ENCODE assay signal across 9 mouse cellular contexts in genomic region chr5:113800280-113800679, GRCm38 (mm10). TPM values are rescaled to one million over a fixed set of nuclear protein-coding genes. Genes with fewer than 3 reads are reported as not detected.
A peak's percentile ranks its signal among the peaks of the same experiment; 100 is the strongest.
DNase-seq lines count a peak whose midpoint lies in the region; ATAC-seq and TF ChIP-seq lines count a peak whose summit lies in the region.
"Had no signal": no experiment of that assay in that cellular context is flagged by ENCODE, and none has a peak within 500 bp of the region (broad histone marks: within the 10 kb centered on the region; RNA-seq: fewer than 3 reads in every experiment).

TSS of gene Tmem119 (minus strand) at chr5:113800516.

- TF ChIP-seq CTCF in lung, embryonic 14.5 days (IDR thresholded peaks at IDR 0.05; ENCODE audit: low read depth) = no peak
- no peak for TF ChIP-seq CTCF in small intestine, adult 2 months (IDR thresholded peaks at IDR 0.05; ENCODE audit: extremely low read depth, insufficient read length, insufficient replicate concordance, low read depth, low read length)

- TF ChIP-seq POLR2A in small intestine, adult 2 months (IDR thresholded peaks at IDR 0.05; ENCODE audit: low read depth, low read length) = no peak

- no peak for DNase-seq in layer of hippocampus, adult 8-10 months (ENCODE audit: low spot score in 2 of 2)
- DNase-seq in layer of hippocampus, adult 9-10 months (ENCODE audit: low spot score) = no peak
- peak; percentile 50 to 70 for DNase-seq in kidney, postnatal 25 days
- peak; percentile 87 for DNase-seq in lung, embryonic 14.5 days
- DNase-seq in thymus, postnatal 25 days = no peak

- H3K36me3 ChIP-seq in embryonic facial prominence, embryonic 15.5 days = 0 out of 2 replicates have a peak, but pooled peaks cover 3% of the 10 kb centered on the region
- no peaks in the 10 kb centered on the region for H3K36me3 ChIP-seq in heart, embryonic 14.5 days (ENCODE audit: control insufficient read depth, insufficient read depth, low read length)
- H3K36me3 ChIP-seq in lung, embryonic 14.5 days (ENCODE audit: insufficient read depth) = 0 out of 2 replicates have a peak, but pooled peaks cover 2% of the 10 kb centered on the region
- no peaks in the 10 kb centered on the region for H3K36me3 ChIP-seq in small intestine, adult 2 months (ENCODE audit: control insufficient read depth, insufficient read depth, low read length)
- H3K36me3 ChIP-seq: G1E had no signal

- peak within 1 kb of the TSS; percentile 54 for H3K4me3 ChIP-seq in embryonic facial prominence, embryonic 15.5 days (replicated peaks)
- peak within 1 kb of the TSS; percentile 7 to 43; a peak in 3 of 4 replicates for H3K4me3 ChIP-seq in heart, embryonic 14.5 days (ENCODE audit: control insufficient read depth in 1 of 2, insufficient read depth in 1 of 2, low read depth in 1 of 2, low read length in 2 of 2)
- H3K4me3 ChIP-seq in lung, embryonic 14.5 days (ENCODE audit: low read depth, low read length) = peak within 1 kb of the TSS; percentile 46
- peak within 1 kb of the TSS; percentile 49 for H3K4me3 ChIP-seq in small intestine, adult 2 months (ENCODE audit: low read depth, low read length)

- H3K4me2 ChIP-seq in embryonic facial prominence, embryonic 15.5 days (replicated peaks) = peak within 1 kb of the TSS; percentile 64
- H3K4me2 ChIP-seq in heart, embryonic 14.5 days (ENCODE audit: low read length) = peak within 1 kb of the TSS; percentile 46
- peak within 1 kb of the TSS; percentile 58 for H3K4me2 ChIP-seq in lung, embryonic 14.5 days

- peak within 1 kb of the TSS; percentile 90 for H3K27ac ChIP-seq in embryonic facial prominence, embryonic 15.5 days (replicated peaks)
- H3K27ac ChIP-seq in heart, embryonic 14.5 days (replicated peaks in 1 of 2; ENCODE audit: control insufficient read depth in 1 of 2, insufficient read depth in 1 of 2, low read depth in 2 of 2, low read length in 2 of 2) = peak within 1 kb of the TSS in 1 of 2 experiments; percentile 54; a peak in 2 of 4 replicates
- H3K27ac ChIP-seq in lung, embryonic 14.5 days (ENCODE audit: low read depth) = peak within 1 kb of the TSS; percentile 77; the same call in 1 of the 2 replicates
- H3K27ac ChIP-seq in small intestine, adult 2 months (ENCODE audit: insufficient read depth, low read depth, low read length) = peak within 1 kb of the TSS; percentile 27

- peak; percentile 88 for ATAC-seq in embryonic facial prominence, embryonic 15.5 days (ENCODE audit: insufficient number of reproducible peaks, low FRiP score, low TSS enrichment, low read depth)
- peak; percentile 75 for ATAC-seq in heart, embryonic 14.5 days (ENCODE audit: insufficient number of reproducible peaks, insufficient read depth, low FRiP score, low read depth)
- peak; percentile 91 for ATAC-seq in lung, embryonic 14.5 days (ENCODE audit: insufficient read depth)

- H3K9ac ChIP-seq in embryonic facial prominence, embryonic 15.5 days = peak within 1 kb of the TSS; percentile 33
- peak within 1 kb of the TSS; percentile 6; the same call in 1 of the 2 replicates for H3K9ac ChIP-seq in heart, embryonic 14.5 days (ENCODE audit: low read length)
- peak within 1 kb of the TSS; percentile 36; the same call in 1 of the 2 replicates for H3K9ac ChIP-seq in lung, embryonic 14.5 days

- H3K4me1 ChIP-seq in embryonic facial prominence, embryonic 15.5 days = peaks cover 68% of the 10 kb centered on the region
- peaks cover 0 to 10% of the 10 kb centered on the region in 2 experiments; a peak in 3 of 4 replicates for H3K4me1 ChIP-seq in heart, embryonic 14.5 days (ENCODE audit: control insufficient read depth in 2 of 2, insufficient read depth in 2 of 2, low read length in 2 of 2)
- H3K4me1 ChIP-seq in lung, embryonic 14.5 days (ENCODE audit: insufficient read depth) = peaks cover 14% of the 10 kb centered on the region
- no peaks in the 10 kb centered on the region for H3K4me1 ChIP-seq in small intestine, adult 2 months (ENCODE audit: control insufficient read depth, insufficient read depth, insufficient read length, low read length)

- WGBS in embryonic facial prominence, embryonic 15.5 days = under 1% methylated on average over 11 of the region's 11 CpGs
- WGBS in heart, embryonic 14.5 days = 1% methylated on average over 11 of the region's 11 CpGs
- under 1% methylated on average over 11 of the region's 11 CpGs for WGBS in lung, embryonic 14.5 days
- 1% methylated on average over 11 of the region's 11 CpGs for WGBS in small intestine, adult 2 months

- H3K27me3 ChIP-seq in embryonic facial prominence, embryonic 15.5 days = no peaks in the 10 kb centered on the region
- H3K27me3 ChIP-seq in heart, embryonic 14.5 days (ENCODE audit: control insufficient read depth, insufficient read depth, low read length) = no peaks in the 10 kb centered on the region; the same call in 1 of the 2 replicates
- H3K27me3 ChIP-seq in lung, embryonic 14.5 days (ENCODE audit: insufficient read depth, low read length) = no peaks in the 10 kb centered on the region
- H3K27me3 ChIP-seq in small intestine, adult 2 months (ENCODE audit: control insufficient read depth, insufficient read depth, low read length) = no peaks in the 10 kb centered on the region

- H3K9me3 ChIP-seq in embryonic facial prominence, embryonic 15.5 days (replicated peaks) = no peaks in the 10 kb centered on the region
- H3K9me3 ChIP-seq in heart, embryonic 14.5 days (ENCODE audit: control insufficient read depth, low read length) = no peaks in the 10 kb centered on the region
- H3K9me3 ChIP-seq in lung, embryonic 14.5 days (ENCODE audit: low read depth, low read length) = no peaks in the 10 kb centered on the region
- H3K9me3 ChIP-seq: G1E had no signal

RNA-seq across cellular contexts. Expression of gene Tmem119, which starts in this region (rescaled TPM):
- 10 to 100 TPM; 22.0 to 40.1 (median 31.5) TPM for total RNA-seq in layer of hippocampus, adult 8-10 months (2022)
- polyA plus RNA-seq in embryonic facial prominence, embryonic 15.5 days (2015; fragmentation: Nextera tagmentation; extraction: Ambion mirVana) = 197 and 220 TPM in 2 replicates
- 6.1 and 7.8 TPM in 2 replicates for polyA plus RNA-seq in heart, embryonic 14.5 days (2014; fragmentation: Nextera tagmentation; extraction: Ambion mirVana)
- polyA plus RNA-seq in lung, embryonic 14.5 days (2014; fragmentation: Nextera tagmentation; extraction: Ambion mirVana) = 23.0 and 23.6 TPM in 2 replicates
- polyA plus RNA-seq in small intestine, adult 2 months (2012; rRNA removed) = 10.1 and 13.5 TPM in 2 replicates

Comparison
In these comparisons a context has a peak if more than half of its experiments do, and no peak if none do; other contexts are left out.
1. DNase-seq: peak in kidney, postnatal 25 days (2 of 2) and lung, embryonic 14.5 days (single experiment); none in layer of hippocampus, adult 8-10 months (0 of 2), layer of hippocampus, adult 9-10 months (single experiment) and thymus, postnatal 25 days (single experiment).
2. Peak in every context shown above with its lines, with median percentiles within 50 percentile points of each other: ATAC-seq, H3K4me2 ChIP-seq, H3K4me3 ChIP-seq and H3K9ac ChIP-seq.